Mouse (Mus musculus) ES-E14 (cell line): Measurements from ENCODE around the gene Slc43a2.

Experiments
- HCFC1 ChIP-seq: IDR thresholded peaks from 2 replicates; pipeline ENCODE4 v1.6.1; 2012; ENCODE audit warnings: low read length, inconsistent platforms, borderline replicate concordance; ENCODE audit not compliant: insufficient read depth
- ZC3H11A ChIP-seq: IDR thresholded peaks from 2 replicates; pipeline ENCODE4 v1.6.1; 2012; ENCODE audit warnings: low read depth, mild to moderate bottlenecking, inconsistent platforms, low read length, borderline replicate concordance
- ZNF384 ChIP-seq: IDR thresholded peaks from 2 replicates; pipeline ENCODE4 v1.6.1; 2012; ENCODE audit warnings: low read depth, low read length, inconsistent platforms

DNA sequence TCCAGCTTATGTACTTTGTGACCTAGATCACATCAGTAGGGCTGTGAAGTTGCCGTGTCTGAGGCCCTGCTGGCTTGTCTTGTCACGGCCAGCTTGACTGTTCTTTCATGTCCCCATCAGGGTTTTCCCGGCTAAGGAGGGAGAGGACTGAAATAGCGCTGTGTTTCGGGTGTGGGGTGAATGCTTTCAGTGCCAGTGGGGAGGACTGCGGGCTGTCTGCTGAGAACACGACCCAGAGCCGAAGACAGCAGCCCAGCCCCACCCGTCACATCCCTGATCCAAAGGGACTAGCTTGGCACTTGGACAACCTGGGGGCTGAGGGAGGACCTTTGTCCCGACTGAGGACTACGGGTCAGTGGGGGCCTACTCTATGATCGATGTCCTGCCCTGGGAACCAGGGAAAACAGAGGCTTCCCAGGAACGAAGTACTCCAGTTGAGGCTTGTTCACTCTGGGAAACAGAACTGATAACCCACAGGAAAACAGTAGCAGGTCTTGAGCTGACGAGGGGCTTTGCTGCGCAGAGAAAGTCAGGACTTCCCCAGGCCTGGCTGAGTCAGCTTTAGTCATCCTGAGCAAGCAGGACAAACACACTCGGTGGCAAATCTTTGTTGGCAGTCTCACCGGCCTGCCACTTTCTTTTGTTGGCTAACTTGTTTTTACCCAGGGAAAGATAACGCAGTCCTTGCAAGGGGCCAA, 32.5 kb downstream of the Slc43a2 start:
- TF ChIP-seq ZNF384 (no peak), HCFC1 (no peak), ZC3H11A (no peak)
